Mouse (Mus musculus) liver, embryonic 15.5 days (tissue): ENCODE measurements at regions not wholly inside any gene's neighbourhood (a gene's known extent, or its start where the extent isn't known, plus 50 kb on each side); places are given as distances from the start of the nearest gene placed in this dataset.
A peak's percentile ranks its signal among the peaks of the same experiment; 100 is the strongest.

ENCODE experiments used
- ATAC-seq: fragments of 200-750 bp; cut with Nextera tagmentation; 2 replicates; pipeline ENCODE4 v1.8.0; 2017; ENCODE audit warnings: moderate number of reproducible peaks, mild to moderate bottlenecking, moderate library complexity; ENCODE audit not compliant: insufficient read depth
- H3K27ac ChIP-seq: fragments of 300-500 bp; sonication (generic); replicated peaks from 2 replicates; pipeline ENCODE4 v1.5.1; 2015; ENCODE audit warnings: mild to moderate bottlenecking, inconsistent platforms
- H3K27me3 ChIP-seq: fragments of 300-500 bp; sonication (generic); 2 replicates; pipeline ENCODE4 v1.6.1; 2015; ENCODE audit warnings: mild to moderate bottlenecking, inconsistent platforms
- H3K36me3 ChIP-seq: fragments of 300-500 bp; sonication (generic); replicated peaks from 2 replicates; pipeline ENCODE4 v1.6.1; 2015; ENCODE audit warnings: moderate library complexity, mild to moderate bottlenecking, inconsistent platforms
- H3K4me1 ChIP-seq: fragments of 300-500 bp; sonication (generic); replicated peaks from 2 replicates; pipeline ENCODE4 v1.6.1; 2015; ENCODE audit warnings: inconsistent platforms
- H3K4me2 ChIP-seq: fragments of 300-500 bp; sonication (generic); 2 replicates; pipeline ENCODE4 v1.6.1; 2015; ENCODE audit warnings: moderate library complexity, mild to moderate bottlenecking, inconsistent platforms
- H3K4me3 ChIP-seq: fragments of 300-500 bp; sonication (generic); replicated peaks from 2 replicates; pipeline ENCODE4 v1.5.1; 2015; ENCODE audit warnings: mild to moderate bottlenecking, inconsistent platforms
- H3K9ac ChIP-seq: fragments of 300-500 bp; sonication (generic); 2 replicates; pipeline ENCODE4 v1.6.1; 2015; ENCODE audit warnings: moderate library complexity, mild to moderate bottlenecking, inconsistent platforms
- H3K9me3 ChIP-seq: fragments of 300-500 bp; sonication (generic); replicated peaks from 2 replicates; pipeline ENCODE4 v1.6.1; 2016; ENCODE audit warnings: inconsistent platforms
- WGBS: fragments of 180-500 bp; shearing (Covaris S2); methylation state at CpG from one replicate; pipeline ENCODE4 v1.1.7; 2015; ENCODE audit warnings: mixed read lengths; ENCODE audit not compliant: insufficient replicate concordance; 5-methylcytosine and 5-hydroxymethylcytosine counted together

DNA sequence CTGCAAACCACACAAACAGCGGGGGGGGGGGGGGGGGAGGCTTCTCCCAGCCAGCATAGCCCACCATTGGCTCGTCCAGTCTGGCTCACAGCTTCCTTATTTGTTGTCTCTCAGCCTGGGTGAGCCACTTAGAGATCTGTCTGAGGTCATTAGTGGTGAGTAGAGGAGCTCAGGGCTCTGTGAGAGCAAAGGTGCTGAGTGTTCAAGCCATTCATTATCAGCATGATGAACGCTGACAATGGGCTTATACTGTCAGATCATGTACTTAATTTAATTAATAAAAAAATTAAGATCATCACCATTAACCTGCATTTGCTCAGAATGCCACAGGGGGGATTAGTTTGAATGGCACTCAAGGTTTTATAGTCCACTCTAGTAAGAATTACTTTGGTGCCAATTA lies 98.5 kb downstream of the Gm12689 start:
- Histone ChIP-seq H3K27me3 (no peaks in the 10 kb centered on the region), H3K27ac (no peak overlapping the region), H3K9ac (no peak overlapping the region), H3K4me2 (no peak overlapping the region), H3K4me1 (no peaks in the 10 kb centered on the region), H3K4me3 (no peak overlapping the region), H3K36me3 (no peaks in the 10 kb centered on the region), H3K9me3 (no peaks in the 10 kb centered on the region)
- WGBS: 41% methylated on average over 3 of the region's 3 CpGs
- ATAC-seq: no peak

DNA sequence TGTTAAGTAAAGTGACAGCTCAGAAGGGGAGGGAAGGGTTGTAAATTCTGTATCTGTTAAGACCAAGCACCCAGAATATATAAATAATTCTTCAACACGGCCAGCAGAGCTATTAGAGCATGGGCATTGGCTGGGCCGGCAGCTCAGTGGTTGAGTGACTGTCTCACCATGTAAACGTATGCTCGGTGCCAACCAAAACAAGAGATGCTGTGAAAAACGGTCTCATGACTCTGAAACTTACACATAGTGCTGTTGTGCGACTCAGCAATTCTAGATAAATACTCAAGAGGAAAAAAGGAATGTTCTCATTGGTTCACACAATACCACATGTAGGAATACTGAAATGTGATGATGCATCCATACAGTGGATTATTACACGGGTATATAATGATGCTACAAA lies 111.8 kb downstream of the Gm12689 start:
- Histone ChIP-seq H3K36me3 (no peaks in the 10 kb centered on the region), H3K4me2 (no peak overlapping the region), H3K4me3 (no peak overlapping the region), H3K9me3 (no peaks in the 10 kb centered on the region), H3K27me3 (no peaks in the 10 kb centered on the region), H3K27ac (no peak overlapping the region), H3K9ac (no peak overlapping the region), H3K4me1 (no peaks in the 10 kb centered on the region)
- WGBS: 61% methylated on average over 7 of the region's 7 CpGs
- ATAC-seq: no peak

DNA sequence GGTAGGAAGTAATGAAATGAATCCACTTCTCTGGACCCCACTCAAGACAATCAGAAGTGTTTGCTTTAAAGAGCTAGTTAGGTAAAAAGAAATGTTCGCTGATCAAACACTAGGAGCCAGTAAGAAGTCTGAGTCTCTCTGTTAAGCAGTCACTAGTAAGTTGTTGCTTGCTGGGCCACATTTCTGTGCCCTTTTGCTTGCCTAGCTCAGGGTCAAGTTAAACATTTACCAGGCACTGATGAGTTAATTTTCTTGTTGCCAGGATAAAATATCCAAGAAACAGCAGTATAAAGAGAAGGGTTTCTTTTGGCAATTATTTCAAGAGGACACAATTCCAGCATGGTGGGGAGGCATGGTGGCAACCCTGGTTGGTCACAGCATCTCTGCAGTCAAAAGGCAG lies 127.7 kb downstream of the Gm12689 start:
- Histone ChIP-seq H3K27ac (no peak overlapping the region), H3K4me2 (no peak overlapping the region), H3K4me1 (no peaks in the 10 kb centered on the region), H3K36me3 (no peaks in the 10 kb centered on the region), H3K4me3 (no peak overlapping the region), H3K9me3 (no peaks in the 10 kb centered on the region), H3K27me3 (no peaks in the 10 kb centered on the region), H3K9ac (no peak overlapping the region)
- WGBS: 50% methylated on average over 1 of the region's 1 CpGs
- ATAC-seq: no peak

DNA sequence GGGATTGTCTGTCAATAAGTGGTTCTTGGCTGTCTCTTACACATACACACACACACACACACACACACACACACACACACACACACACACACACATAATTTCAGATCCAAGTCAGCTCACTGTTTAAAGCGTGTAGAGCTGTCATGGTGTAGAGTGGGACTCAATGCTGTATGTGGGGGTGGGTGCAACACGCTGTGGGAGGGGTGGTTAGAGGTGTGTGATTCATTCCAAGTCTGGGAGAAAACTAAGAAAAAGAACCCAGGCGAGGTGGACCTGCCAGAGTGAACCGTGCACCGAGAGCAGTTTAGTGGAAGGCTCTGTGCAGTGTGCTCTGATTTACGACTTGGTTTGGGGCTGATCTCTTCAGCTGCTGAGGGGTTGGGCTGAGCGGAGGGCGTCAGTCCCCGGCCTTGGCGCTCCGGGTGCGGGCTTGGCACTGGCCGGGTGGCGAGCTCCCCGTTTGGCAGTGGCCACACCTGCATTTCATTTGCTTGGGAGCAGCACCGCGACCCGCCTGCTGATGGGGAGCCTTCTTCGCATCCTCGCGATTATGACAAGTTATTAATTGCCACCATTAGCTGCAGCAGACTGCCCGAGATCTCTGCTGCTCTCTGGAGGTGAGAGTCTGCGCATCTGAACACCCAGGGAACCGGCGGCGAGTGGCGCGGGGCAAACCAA lies 149.5 kb downstream of the Gm12689 start:
- Histone ChIP-seq H3K27me3 (no peaks in the 10 kb centered on the region), H3K4me2 (peak overlapping the region; percentile 35), H3K36me3 (no peaks in the 10 kb centered on the region), H3K27ac (no peak overlapping the region), H3K9ac (no peak overlapping the region), H3K9me3 (no peaks in the 10 kb centered on the region), H3K4me1 (no peaks in the 10 kb centered on the region), H3K4me3 (no peak overlapping the region)
- WGBS: 45% methylated on average over 28 of the region's 28 CpGs
- no peak for ATAC-seq

DNA sequence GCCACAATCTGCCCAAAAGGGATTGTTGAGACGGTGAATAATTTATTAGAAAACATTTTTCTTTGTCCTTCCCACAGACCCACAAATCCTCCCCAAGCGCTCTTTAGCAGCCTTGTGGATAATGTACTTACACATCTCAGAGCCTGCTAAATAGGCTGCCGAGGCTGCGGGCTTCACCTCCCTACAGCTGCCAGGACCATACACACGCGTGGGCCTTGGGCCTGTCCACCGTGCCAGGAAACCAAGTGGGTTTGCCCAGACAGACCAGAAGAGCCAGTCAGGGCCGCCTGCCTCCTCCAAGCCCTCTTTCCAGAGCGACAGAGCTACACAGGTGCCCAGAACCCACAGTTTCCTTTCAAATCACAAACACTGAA lies 150.0 kb downstream of the Gm12689 start:
- Histone ChIP-seq H3K4me2 (no peak overlapping the region), H3K4me1 (no peaks in the 10 kb centered on the region), H3K27ac (no peak overlapping the region), H3K36me3 (no peaks in the 10 kb centered on the region), H3K9ac (no peak overlapping the region), H3K4me3 (no peak overlapping the region), H3K9me3 (no peaks in the 10 kb centered on the region), H3K27me3 (no peaks in the 10 kb centered on the region)
- WGBS: 59% methylated on average over 9 of the region's 9 CpGs
- no peak for ATAC-seq

DNA sequence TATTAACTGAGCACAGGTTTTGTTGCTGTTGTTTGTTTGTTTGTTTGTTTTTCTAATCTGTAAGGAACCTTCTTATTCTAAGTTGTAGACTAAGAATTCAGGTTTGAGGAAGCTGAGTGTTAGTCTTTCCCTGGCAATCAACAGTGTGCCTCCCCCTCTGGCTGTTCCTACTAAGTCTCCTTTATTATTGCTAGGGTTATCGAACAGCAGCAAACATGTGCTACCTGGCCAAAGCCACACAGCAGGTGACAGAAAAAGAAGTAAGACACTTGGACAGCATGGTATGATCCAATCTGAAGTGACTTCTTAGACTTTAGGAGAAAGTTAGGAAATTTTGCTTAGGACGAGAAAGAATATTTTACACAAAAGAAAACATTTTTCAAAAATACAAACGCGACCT lies 163.3 kb downstream of the Gm12689 start:
- Histone ChIP-seq H3K4me3 (no peak overlapping the region), H3K9ac (no peak overlapping the region), H3K36me3 (no peaks in the 10 kb centered on the region), H3K4me2 (no peak overlapping the region), H3K4me1 (no peaks in the 10 kb centered on the region), H3K9me3 (no peaks in the 10 kb centered on the region), H3K27ac (no peak overlapping the region), H3K27me3 (no peaks in the 10 kb centered on the region)
- ATAC-seq: no peak
- 49% methylated on average over 4 of the region's 4 CpGs for WGBS

DNA sequence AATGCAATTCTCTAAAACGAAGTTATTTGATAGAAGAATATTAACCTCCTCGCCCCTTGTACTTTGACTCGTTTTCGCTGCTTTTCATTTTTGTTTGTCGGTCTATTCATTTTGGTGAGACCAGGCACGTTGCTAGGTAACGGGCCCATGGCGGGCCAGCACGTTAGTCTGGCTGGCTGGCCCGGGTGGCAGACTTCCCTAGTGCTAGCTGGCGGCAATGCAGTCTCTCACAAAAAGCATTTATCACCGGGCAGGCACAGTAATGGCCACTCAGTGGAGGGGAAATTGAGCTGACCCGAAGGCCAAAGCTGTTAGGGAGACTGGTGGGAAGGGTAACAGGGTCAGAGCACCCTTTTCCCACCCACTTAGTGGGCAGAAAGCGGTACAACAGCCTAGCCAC lies 163.7 kb downstream of the Gm12689 start:
- WGBS: 12% methylated on average over 14 of the region's 14 CpGs
- no peak overlapping the region for H3K27ac ChIP-seq
- H3K9me3 ChIP-seq: no peaks in the 10 kb centered on the region
- H3K4me3 ChIP-seq: no peak overlapping the region
- no peaks in the 10 kb centered on the region for H3K4me1 ChIP-seq
- no peak overlapping the region for H3K4me2 ChIP-seq
- no peak overlapping the region for H3K9ac ChIP-seq
- H3K27me3 ChIP-seq: no peaks in the 10 kb centered on the region
- no peaks in the 10 kb centered on the region for H3K36me3 ChIP-seq
- no peak for ATAC-seq

DNA sequence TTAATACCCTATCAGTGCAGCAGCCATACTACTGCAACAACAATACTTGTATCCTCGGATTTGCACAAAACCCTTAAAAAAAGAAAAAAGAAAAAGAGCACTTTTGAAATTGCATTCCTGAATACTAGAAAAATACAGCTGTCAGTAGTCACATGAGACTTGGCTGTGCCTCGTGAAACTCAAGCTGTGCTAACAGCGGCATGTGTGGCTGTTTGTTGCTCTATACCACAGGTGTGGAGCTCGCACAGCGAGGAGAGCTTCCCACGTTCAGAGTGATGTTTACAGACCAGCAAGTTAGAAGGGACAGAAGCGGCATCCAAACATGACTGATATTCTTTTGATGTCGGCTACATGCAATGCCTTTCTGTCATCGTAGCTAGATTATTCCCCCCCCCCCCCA lies 169.8 kb downstream of the Gm12689 start:
- H3K36me3 ChIP-seq: no peaks in the 10 kb centered on the region
- ATAC-seq: no peak
- 60% methylated on average over 9 of the region's 9 CpGs for WGBS
- H3K27me3 ChIP-seq: no peaks in the 10 kb centered on the region
- H3K9ac ChIP-seq: no peak overlapping the region
- H3K4me2 ChIP-seq: no peak overlapping the region
- no peaks in the 10 kb centered on the region for H3K9me3 ChIP-seq
- no peak overlapping the region for H3K27ac ChIP-seq
- no peak overlapping the region for H3K4me3 ChIP-seq
- H3K4me1 ChIP-seq: no peaks in the 10 kb centered on the region

DNA sequence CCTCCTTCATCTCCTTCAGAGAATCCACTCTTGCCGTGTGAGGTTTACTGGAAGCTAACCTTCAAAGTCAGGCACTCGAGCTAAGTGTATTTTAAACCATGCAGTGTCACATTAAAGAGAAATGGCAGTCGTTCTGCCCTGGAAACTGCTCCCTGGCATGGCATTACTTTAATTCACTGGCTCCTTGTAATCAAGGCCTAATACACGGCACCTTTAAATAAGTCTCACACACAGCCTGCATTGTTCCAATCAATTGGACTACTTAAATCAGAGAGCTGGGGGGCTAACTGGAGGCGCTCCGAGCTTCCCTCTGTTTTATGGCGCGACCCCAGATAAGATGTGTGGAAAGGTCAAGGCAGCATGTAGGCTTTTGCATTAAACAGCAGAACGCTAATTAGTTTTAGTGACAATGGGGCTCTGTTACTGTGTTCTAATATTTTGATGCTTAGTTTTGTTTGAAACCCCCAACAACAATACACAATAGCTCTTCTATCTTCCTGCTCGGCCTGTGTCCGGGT lies 180.1 kb downstream of the Gm12689 start:
- Histone ChIP-seq H3K36me3 (no peaks in the 10 kb centered on the region), H3K9me3 (no peaks in the 10 kb centered on the region), H3K4me3 (no peak overlapping the region), H3K4me1 (no peaks in the 10 kb centered on the region), H3K9ac (no peak overlapping the region), H3K27me3 (no peaks in the 10 kb centered on the region), H3K4me2 (no peak overlapping the region), H3K27ac (no peak overlapping the region)
- ATAC-seq: no peak
- 54% methylated on average over 11 of the region's 11 CpGs for WGBS

DNA sequence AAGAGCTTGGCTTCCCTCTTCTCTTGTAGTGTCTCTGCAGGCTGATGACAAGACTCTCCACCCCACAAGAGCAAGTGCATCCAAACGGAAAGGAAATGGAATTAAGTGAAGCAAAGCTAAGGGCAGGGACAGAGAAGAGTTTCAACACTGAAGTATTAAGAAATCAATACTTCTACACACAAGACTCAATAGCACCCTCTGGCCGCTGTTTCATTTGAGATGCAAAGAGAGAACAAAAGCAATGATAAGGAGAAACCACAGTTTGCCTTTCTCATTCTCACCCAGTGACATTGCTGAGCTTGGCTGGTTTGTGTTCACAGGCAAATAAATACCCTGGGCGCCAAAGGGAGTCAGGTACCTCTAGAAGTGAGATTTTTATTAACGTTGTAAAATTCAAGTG lies 171.8 kb upstream of the Foxd3 start:
- Histone ChIP-seq H3K9ac (no peak overlapping the region), H3K4me1 (no peaks in the 10 kb centered on the region), H3K27ac (no peak overlapping the region), H3K4me2 (no peak overlapping the region), H3K9me3 (no peaks in the 10 kb centered on the region), H3K36me3 (no peaks in the 10 kb centered on the region), H3K27me3 (no peaks in the 10 kb centered on the region), H3K4me3 (no peak overlapping the region)
- 37% methylated on average over 4 of the region's 4 CpGs for WGBS
- ATAC-seq: no peak

DNA sequence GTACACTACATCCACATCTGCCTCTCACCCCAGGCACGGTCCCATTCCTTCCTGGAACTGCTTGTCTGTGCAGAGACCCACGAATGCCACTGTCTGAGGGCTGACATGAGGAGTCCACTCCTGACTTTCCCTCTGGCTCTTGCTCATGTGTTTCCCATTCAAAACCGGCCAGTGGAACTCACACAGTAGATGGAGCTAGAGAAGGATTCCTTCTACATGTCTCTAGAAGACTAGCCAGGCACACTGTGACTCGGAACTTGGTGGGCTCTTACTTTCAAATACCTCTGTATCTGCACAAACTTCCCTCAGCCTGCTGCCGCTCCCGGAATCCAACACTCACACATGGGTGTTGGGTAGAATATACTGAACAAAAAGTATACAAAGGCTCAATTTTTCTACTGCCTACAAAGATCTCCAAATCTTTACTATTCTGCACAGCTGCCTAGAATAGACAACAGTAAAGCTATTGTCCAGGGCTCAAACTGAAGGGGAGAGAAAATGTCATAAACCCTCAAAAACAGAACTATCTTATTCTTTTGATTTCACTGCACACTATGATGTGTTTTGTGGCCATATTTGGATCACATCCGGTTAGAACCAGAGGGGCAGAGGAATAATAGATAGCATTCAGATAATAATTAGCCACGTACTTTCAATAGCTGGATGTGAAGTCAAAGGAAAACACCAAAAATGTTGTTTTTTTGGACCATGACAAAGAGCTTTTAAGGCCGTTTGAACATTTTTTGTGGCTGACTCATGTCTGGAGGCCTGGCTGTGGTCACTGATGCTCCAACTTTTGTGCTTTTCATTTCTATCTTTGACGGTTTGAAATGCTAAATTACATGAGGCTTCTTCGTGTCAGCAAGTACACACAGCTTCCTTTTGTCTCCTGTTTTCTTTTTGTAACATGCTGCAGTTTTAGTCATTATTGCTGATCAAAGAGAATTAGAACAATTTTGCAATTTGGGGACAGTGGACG lies 164.3 kb upstream of the Foxd3 start:
- 50% methylated on average over 12 of the region's 12 CpGs for WGBS
- ATAC-seq: no peak
- H3K27me3 ChIP-seq: no peaks in the 10 kb centered on the region
- H3K4me2 ChIP-seq: no peak overlapping the region
- no peaks in the 10 kb centered on the region for H3K36me3 ChIP-seq
- H3K4me3 ChIP-seq: no peak overlapping the region
- H3K9me3 ChIP-seq: no peaks in the 10 kb centered on the region
- no peak overlapping the region for H3K9ac ChIP-seq
- no peaks in the 10 kb centered on the region for H3K4me1 ChIP-seq
- no peak overlapping the region for H3K27ac ChIP-seq
